8 mouse cellular contexts compared by ENCODE assay signal in genomic region chr12:76592213-76592612, GRCm38 (mm10).
DNase-seq lines count a peak whose midpoint lies in the region; ATAC-seq and TF ChIP-seq lines count a peak whose summit lies in the region.

No protein-coding gene starts in this region.

- H3K9ac ChIP-seq in forebrain, embryonic 16.5 days (replicated peaks; ENCODE audit: low read depth, low read length): no peak overlapping the region
- H3K9ac ChIP-seq in midbrain, embryonic 15.5 days: no peak overlapping the region
- H3K9ac ChIP-seq in hindbrain, embryonic 14.5 days: no peak overlapping the region
- no peak overlapping the region for H3K9ac ChIP-seq in neural tube, embryonic 11.5 days (ENCODE audit: low read length)

- H3K27me3 ChIP-seq in forebrain, embryonic 10.5 days (ENCODE audit: poor library complexity, severe bottlenecking): peaks cover 27% of the 10 kb centered on the region; the same call in 1 of the 2 replicates
- H3K27me3 ChIP-seq in forebrain, embryonic 16.5 days (replicated peaks; ENCODE audit: control insufficient read depth, insufficient read depth, low read length): no peaks in the 10 kb centered on the region
- H3K27me3 ChIP-seq in midbrain, embryonic 10.5 days (ENCODE audit: low read depth, poor library complexity, severe bottlenecking): peaks cover 17% of the 10 kb centered on the region
- no peaks in the 10 kb centered on the region for H3K27me3 ChIP-seq in midbrain, embryonic 15.5 days (replicated peaks)
- H3K27me3 ChIP-seq in hindbrain, embryonic 14.5 days (ENCODE audit: control insufficient read depth, insufficient read depth, low read length): no peaks in the 10 kb centered on the region
- H3K27me3 ChIP-seq in neural tube, embryonic 11.5 days (ENCODE audit: control insufficient read depth, insufficient read depth, low read length): no peaks in the 10 kb centered on the region

- H3K4me3 ChIP-seq in forebrain, embryonic 10.5 days: no peak overlapping the region
- no peak overlapping the region for H3K4me3 ChIP-seq in forebrain, embryonic 16.5 days (replicated peaks; ENCODE audit: low read length)
- no peak overlapping the region for H3K4me3 ChIP-seq in midbrain, embryonic 10.5 days
- H3K4me3 ChIP-seq in midbrain, embryonic 15.5 days: no peak overlapping the region
- no peak overlapping the region for H3K4me3 ChIP-seq in bone marrow, adult 2 months (replicated peaks; ENCODE audit: control insufficient read depth, low read depth, low read length)
- no peak overlapping the region for H3K4me3 ChIP-seq in hindbrain, embryonic 14.5 days (replicated peaks; ENCODE audit: low read length)
- H3K4me3 ChIP-seq in neural tube, embryonic 11.5 days (ENCODE audit: low read depth, low read length): no peak overlapping the region

- H3K27ac ChIP-seq in forebrain, embryonic 10.5 days: no peak overlapping the region
- H3K27ac ChIP-seq in forebrain, embryonic 16.5 days (ENCODE audit: low read length): no peak overlapping the region
- no peak overlapping the region for H3K27ac ChIP-seq in midbrain, embryonic 10.5 days (replicated peaks)
- no peak overlapping the region for H3K27ac ChIP-seq in midbrain, embryonic 15.5 days
- H3K27ac ChIP-seq in bone marrow, adult 2 months (ENCODE audit: control insufficient read depth, insufficient read depth, low read depth, low read length, poor library complexity): no peak overlapping the region
- no peak overlapping the region for H3K27ac ChIP-seq in hindbrain, embryonic 14.5 days
- no peak overlapping the region for H3K27ac ChIP-seq in neural tube, embryonic 11.5 days (ENCODE audit: low read depth, low read length)

- no peaks in the 10 kb centered on the region for H3K9me3 ChIP-seq in forebrain, embryonic 10.5 days
- H3K9me3 ChIP-seq in forebrain, embryonic 16.5 days (ENCODE audit: control insufficient read depth, low read length): no peaks in the 10 kb centered on the region
- no peaks in the 10 kb centered on the region for H3K9me3 ChIP-seq in midbrain, embryonic 10.5 days (replicated peaks)
- no peaks in the 10 kb centered on the region for H3K9me3 ChIP-seq in midbrain, embryonic 15.5 days
- H3K9me3 ChIP-seq in hindbrain, embryonic 14.5 days (ENCODE audit: control insufficient read depth, low read length): no peaks in the 10 kb centered on the region
- no peaks in the 10 kb centered on the region for H3K9me3 ChIP-seq in neural tube, embryonic 11.5 days (ENCODE audit: control insufficient read depth, low read length)

- no peak for TF ChIP-seq POLR2A in bone marrow, adult 2 months (IDR thresholded peaks at IDR 0.05; ENCODE audit: borderline replicate concordance, control insufficient read depth, low read depth, low read length)

- no peak for ATAC-seq in forebrain, embryonic 16.5 days
- ATAC-seq in midbrain, embryonic 15.5 days (replicated peaks): no peak
- no peak for ATAC-seq in hindbrain, embryonic 14.5 days (ENCODE audit: low FRiP score)
- ATAC-seq in neural tube, embryonic 11.5 days (ENCODE audit: insufficient read depth, low FRiP score, low TSS enrichment): no peak
- no peak for ATAC-seq in monocyte, adult 5-6 weeks (replicated peaks; ENCODE audit: insufficient number of reproducible peaks, low FRiP score, low TSS enrichment, poor library complexity, severe bottlenecking)

- DNase-seq in forebrain, embryonic 10.5 days (ENCODE audit: extremely low spot score, low spot score): peak; percentile 66
- peak; percentile 75 for DNase-seq in midbrain, embryonic 10.5 days (ENCODE audit: low spot score)
- peak; percentile 81 for DNase-seq in hindbrain, embryonic 14.5 days (ENCODE audit: low spot score)
- DNase-seq in neural tube, embryonic 11.5 days (ENCODE audit: low spot score): peak; percentile 70

- H3K4me1 ChIP-seq in forebrain, embryonic 10.5 days: peaks cover 18% of the 10 kb centered on the region
- H3K4me1 ChIP-seq in forebrain, embryonic 16.5 days (replicated peaks; ENCODE audit: control insufficient read depth, insufficient read depth, low read length): peaks cover 7% of the 10 kb centered on the region; the same call in 1 of the 2 replicates
- peaks cover 25% of the 10 kb centered on the region for H3K4me1 ChIP-seq in midbrain, embryonic 10.5 days
- H3K4me1 ChIP-seq in midbrain, embryonic 15.5 days: peaks cover 6% of the 10 kb centered on the region; the same call in 1 of the 2 replicates
- peaks cover 5% of the 10 kb centered on the region for H3K4me1 ChIP-seq in bone marrow, adult 2 months (ENCODE audit: control insufficient read depth, insufficient read depth, low read length)
- H3K4me1 ChIP-seq in hindbrain, embryonic 14.5 days (replicated peaks; ENCODE audit: control insufficient read depth, insufficient read depth, low read length): peaks cover 8% of the 10 kb centered on the region; the same call in 1 of the 2 replicates
- H3K4me1 ChIP-seq in neural tube, embryonic 11.5 days (ENCODE audit: control insufficient read depth, insufficient read depth, low read length): no peaks in the 10 kb centered on the region

- no peaks in the 10 kb centered on the region for H3K36me3 ChIP-seq in forebrain, embryonic 10.5 days (replicated peaks)
- no peaks in the 10 kb centered on the region for H3K36me3 ChIP-seq in forebrain, embryonic 16.5 days (ENCODE audit: control insufficient read depth, insufficient read depth)
- H3K36me3 ChIP-seq in midbrain, embryonic 10.5 days: no peaks in the 10 kb centered on the region
- H3K36me3 ChIP-seq in midbrain, embryonic 15.5 days (replicated peaks): no peaks in the 10 kb centered on the region
- H3K36me3 ChIP-seq in hindbrain, embryonic 14.5 days (replicated peaks; ENCODE audit: control insufficient read depth, insufficient read depth): no peaks in the 10 kb centered on the region
- no peaks in the 10 kb centered on the region for H3K36me3 ChIP-seq in neural tube, embryonic 11.5 days (ENCODE audit: control insufficient read depth, insufficient read depth, low read length)

- 58% methylated on average over 1 of the region's 1 CpGs for WGBS in forebrain, embryonic 10.5 days
- WGBS in forebrain, embryonic 16.5 days: 52% methylated on average over 1 of the region's 1 CpGs
- WGBS in midbrain, embryonic 10.5 days: 64% methylated on average over 1 of the region's 1 CpGs
- WGBS in midbrain, embryonic 15.5 days: 51% methylated on average over 1 of the region's 1 CpGs
- 39% methylated on average over 1 of the region's 1 CpGs for WGBS in bone marrow, adult 2 months
- WGBS in hindbrain, embryonic 14.5 days: 66% methylated on average over 1 of the region's 1 CpGs
- 76% methylated on average over 1 of the region's 1 CpGs for WGBS in neural tube, embryonic 11.5 days

- H3K4me2 ChIP-seq in forebrain, embryonic 16.5 days (ENCODE audit: low read length): no peak overlapping the region
- no peak overlapping the region for H3K4me2 ChIP-seq in midbrain, embryonic 15.5 days
- no peak overlapping the region for H3K4me2 ChIP-seq in hindbrain, embryonic 14.5 days (replicated peaks)
- no peak overlapping the region for H3K4me2 ChIP-seq in neural tube, embryonic 11.5 days (ENCODE audit: low read depth)

- TF ChIP-seq CTCF in bone marrow, adult 2 months (IDR thresholded peaks at IDR 0.05; ENCODE audit: control insufficient read depth, insufficient read depth, low read length): peak; percentile 71
